Mouse (Mus musculus): ENCODE measurements around the gene Nectin1. TPM values are rescaled to one million over a fixed set of nuclear protein-coding genes. Genes with fewer than 3 reads are reported as not detected.
A peak's percentile ranks its signal among the peaks of the same experiment; 100 is the strongest.

Nectin1 gene
- polyA plus RNA-seq, 1 experiment from 2014 or later, result 18.9 TPM

GRCm38 (mm10) chr9:43719407-43719839 is 24.4 kb upstream of the Nectin1 start:
- H3K4me2 ChIP-seq (replicated peaks), result no peak overlapping the region
- ATAC-seq (ENCODE audit: low FRiP score) (no peak), DNase-seq (ENCODE audit: low spot score) (no peak)
- no peaks in the 10 kb centered on the region for H3K27me3 ChIP-seq (ENCODE audit: control insufficient read depth, insufficient read depth, low read length)
- H3K36me3 ChIP-seq (replicated peaks; ENCODE audit: control insufficient read depth, insufficient read depth), result no peaks in the 10 kb centered on the region
- 83% methylated on average over 4 of the region's 4 CpGs for WGBS
- no peaks in the 10 kb centered on the region for H3K4me1 ChIP-seq (replicated peaks; ENCODE audit: control insufficient read depth, insufficient read depth, low read length)
- no peak overlapping the region for H3K27ac ChIP-seq
- no peak overlapping the region for H3K4me3 ChIP-seq (replicated peaks; ENCODE audit: low read length)
- H3K9ac ChIP-seq, result no peak overlapping the region
- H3K9me3 ChIP-seq (ENCODE audit: control insufficient read depth, low read length), result no peaks in the 10 kb centered on the region

GRCm38 (mm10) chr9:43720046-43720445 is 23.7 kb upstream of the Nectin1 start:
- DNase-seq (ENCODE audit: low spot score) (no peak), ATAC-seq (ENCODE audit: low FRiP score) (no peak)
- no peak overlapping the region for H3K4me3 ChIP-seq (replicated peaks; ENCODE audit: low read length)
- no peaks in the 10 kb centered on the region for H3K9me3 ChIP-seq (ENCODE audit: control insufficient read depth, low read length)
- no peak overlapping the region for H3K27ac ChIP-seq
- no peak overlapping the region for H3K4me2 ChIP-seq (replicated peaks)
- 78% methylated on average over 1 of the region's 1 CpGs for WGBS
- H3K4me1 ChIP-seq (replicated peaks; ENCODE audit: control insufficient read depth, insufficient read depth, low read length), result no peaks in the 10 kb centered on the region
- no peak overlapping the region for H3K9ac ChIP-seq
- no peaks in the 10 kb centered on the region for H3K27me3 ChIP-seq (ENCODE audit: control insufficient read depth, insufficient read depth, low read length)
- no peaks in the 10 kb centered on the region for H3K36me3 ChIP-seq (replicated peaks; ENCODE audit: control insufficient read depth, insufficient read depth)

- no peak overlapping the region for H3K27ac ChIP-seq
- H3K27me3 ChIP-seq (ENCODE audit: control insufficient read depth, insufficient read depth, low read length), result no peaks in the 10 kb centered on the region
- H3K9ac ChIP-seq, result no peak overlapping the region
- no peaks in the 10 kb centered on the region for H3K36me3 ChIP-seq (replicated peaks; ENCODE audit: control insufficient read depth, insufficient read depth)
- no peak overlapping the region for H3K4me3 ChIP-seq (replicated peaks; ENCODE audit: low read length)
- no peak for DNase-seq (ENCODE audit: low spot score)
- no peak overlapping the region for H3K4me2 ChIP-seq (replicated peaks)
- H3K9me3 ChIP-seq (ENCODE audit: control insufficient read depth, low read length), result no peaks in the 10 kb centered on the region
- H3K4me1 ChIP-seq (replicated peaks; ENCODE audit: control insufficient read depth, insufficient read depth, low read length), result no peaks in the 10 kb centered on the region
- ATAC-seq (ENCODE audit: low FRiP score), result no peak
- WGBS, result 38% methylated on average over 4 of the region's 4 CpGs
Measured at GRCm38 (mm10) chr9:43724093-43724492, 19.7 kb upstream of the Nectin1 start.

- DNase-seq (ENCODE audit: low spot score), result no peak
- H3K36me3 ChIP-seq (replicated peaks; ENCODE audit: control insufficient read depth, insufficient read depth), result no peaks in the 10 kb centered on the region
- no peak; the same call in 1 of the 2 replicates for ATAC-seq (ENCODE audit: low FRiP score)
- no peaks in the 10 kb centered on the region for H3K27me3 ChIP-seq (ENCODE audit: control insufficient read depth, insufficient read depth, low read length)
- 17% methylated on average over 10 of the region's 10 CpGs for WGBS
- H3K27ac ChIP-seq, result no peak overlapping the region
- peaks cover 19% of the 10 kb centered on the region for H3K4me1 ChIP-seq (replicated peaks; ENCODE audit: control insufficient read depth, insufficient read depth, low read length)
- no peak overlapping the region for H3K4me2 ChIP-seq (replicated peaks)
- H3K9ac ChIP-seq, result peak overlapping the region; percentile 13; the same call in 1 of the 2 replicates
- H3K9me3 ChIP-seq (ENCODE audit: control insufficient read depth, low read length), result no peaks in the 10 kb centered on the region
- no peak overlapping the region for H3K4me3 ChIP-seq (replicated peaks; ENCODE audit: low read length)
Measured at GRCm38 (mm10) chr9:43729450-43730266, 14.1 kb upstream of the Nectin1 start.

GRCm38 (mm10) chr9:43730284-43731027 is 13.3 kb upstream of the Nectin1 start:
- 7% methylated on average over 22 of the region's 22 CpGs for WGBS
- DNase-seq (ENCODE audit: low spot score), result no peak
- H3K9ac ChIP-seq, result peak overlapping the region; percentile 13; the same call in 1 of the 2 replicates
- 0 out of 2 replicates have a peak, but pooled peaks cover 1% of the 10 kb centered on the region for H3K27me3 ChIP-seq (ENCODE audit: control insufficient read depth, insufficient read depth, low read length)
- no peak overlapping the region for H3K27ac ChIP-seq
- no peak overlapping the region for H3K4me3 ChIP-seq (replicated peaks; ENCODE audit: low read length)
- no peaks in the 10 kb centered on the region for H3K36me3 ChIP-seq (replicated peaks; ENCODE audit: control insufficient read depth, insufficient read depth)
- H3K4me2 ChIP-seq (replicated peaks), result no peak overlapping the region
- ATAC-seq (ENCODE audit: low FRiP score), result peak; percentile 48; the same call in 1 of the 2 replicates
- H3K9me3 ChIP-seq (ENCODE audit: control insufficient read depth, low read length), result no peaks in the 10 kb centered on the region
- peaks cover 19% of the 10 kb centered on the region for H3K4me1 ChIP-seq (replicated peaks; ENCODE audit: control insufficient read depth, insufficient read depth, low read length)

GRCm38 (mm10) chr9:43731880-43732279 is 11.9 kb upstream of the Nectin1 start:
- no peaks in the 10 kb centered on the region for H3K36me3 ChIP-seq (replicated peaks; ENCODE audit: control insufficient read depth, insufficient read depth)
- no peak for DNase-seq (ENCODE audit: low spot score)
- H3K4me2 ChIP-seq (replicated peaks), result no peak overlapping the region
- WGBS, result 74% methylated on average over 6 of the region's 6 CpGs
- H3K27me3 ChIP-seq (ENCODE audit: control insufficient read depth, insufficient read depth, low read length), result 0 out of 2 replicates have a peak, but pooled peaks cover 2% of the 10 kb centered on the region
- ATAC-seq (ENCODE audit: low FRiP score), result no peak
- no peak overlapping the region for H3K4me3 ChIP-seq (replicated peaks; ENCODE audit: low read length)
- H3K27ac ChIP-seq, result no peak overlapping the region
- no peaks in the 10 kb centered on the region for H3K9me3 ChIP-seq (ENCODE audit: control insufficient read depth, low read length)
- peaks cover 20% of the 10 kb centered on the region for H3K4me1 ChIP-seq (replicated peaks; ENCODE audit: control insufficient read depth, insufficient read depth, low read length)
- H3K9ac ChIP-seq, result no peak overlapping the region

- DNase-seq (ENCODE audit: low spot score) (no peak), ATAC-seq (ENCODE audit: low FRiP score) (no peak)
- Histone ChIP-seq H3K9me3 (ENCODE audit: control insufficient read depth, low read length) (no peaks in the 10 kb centered on the region), H3K4me3 (replicated peaks; ENCODE audit: low read length) (no peak overlapping the region), H3K4me2 (replicated peaks) (no peak overlapping the region), H3K9ac (no peak overlapping the region), H3K36me3 (replicated peaks; ENCODE audit: control insufficient read depth, insufficient read depth) (no peaks in the 10 kb centered on the region), H3K27ac (no peak overlapping the region), H3K27me3 (ENCODE audit: control insufficient read depth, insufficient read depth, low read length) (0 out of 2 replicates have a peak, but pooled peaks cover 2% of the 10 kb centered on the region), H3K4me1 (replicated peaks; ENCODE audit: control insufficient read depth, insufficient read depth, low read length) (peaks cover 28% of the 10 kb centered on the region)
- 55% methylated on average over 8 of the region's 8 CpGs for WGBS
Measured at GRCm38 (mm10) chr9:43732671-43733070, 11.1 kb upstream of the Nectin1 start.

GRCm38 (mm10) chr9:43734952-43735351 is 8.8 kb upstream of the Nectin1 start:
- Histone ChIP-seq H3K27me3 (ENCODE audit: control insufficient read depth, insufficient read depth, low read length) (peaks cover 8% of the 10 kb centered on the region; the same call in 1 of the 2 replicates), H3K36me3 (replicated peaks; ENCODE audit: control insufficient read depth, insufficient read depth) (no peaks in the 10 kb centered on the region), H3K4me3 (replicated peaks; ENCODE audit: low read length) (no peak overlapping the region), H3K4me2 (replicated peaks) (no peak overlapping the region), H3K4me1 (replicated peaks; ENCODE audit: control insufficient read depth, insufficient read depth, low read length) (peaks cover 33% of the 10 kb centered on the region), H3K9ac (no peak overlapping the region), H3K27ac (no peak overlapping the region), H3K9me3 (ENCODE audit: control insufficient read depth, low read length) (no peaks in the 10 kb centered on the region)
- no peak for ATAC-seq (ENCODE audit: low FRiP score)
- no peak for DNase-seq (ENCODE audit: low spot score)

GRCm38 (mm10) chr9:43736046-43736730 is 7.6 kb upstream of the Nectin1 start:
- Histone ChIP-seq H3K9ac (no peak overlapping the region), H3K9me3 (ENCODE audit: control insufficient read depth, low read length) (no peaks in the 10 kb centered on the region), H3K27me3 (ENCODE audit: control insufficient read depth, insufficient read depth, low read length) (peaks cover 8% of the 10 kb centered on the region; the same call in 1 of the 2 replicates), H3K27ac (no peak overlapping the region), H3K36me3 (replicated peaks; ENCODE audit: control insufficient read depth, insufficient read depth) (no peaks in the 10 kb centered on the region), H3K4me1 (replicated peaks; ENCODE audit: control insufficient read depth, insufficient read depth, low read length) (peaks cover 28% of the 10 kb centered on the region), H3K4me2 (replicated peaks) (no peak overlapping the region), H3K4me3 (replicated peaks; ENCODE audit: low read length) (no peak overlapping the region)
- DNase-seq (ENCODE audit: low spot score) (no peak), ATAC-seq (ENCODE audit: low FRiP score) (no peak)
- 95% methylated on average over 9 of the region's 9 CpGs for WGBS
